Mouse (Mus musculus) layer of hippocampus, adult 9-10 months (tissue): ENCODE data around the gene Gm17304.

Source experiments
- DNase-seq: peaks from one replicate; pipeline ENCODE4 v3.0.0; 2022; ENCODE audit warnings: low spot score

Gene Gm17304

GRCm38 (mm10) chr5:106623337-106623736 is 14.4 kb downstream of the Gm17304 start:
- no peak for DNase-seq

GRCm38 (mm10) chr5:106628369-106629149 is 19.7 kb downstream of the Gm17304 start:
- DNase-seq = no peak

GRCm38 (mm10) chr5:106636423-106636946 is 27.6 kb downstream of the Gm17304 start:
- no peak for DNase-seq

GRCm38 (mm10) chr5:106639627-106640026 is 30.7 kb downstream of the Gm17304 start:
- no peak for DNase-seq

GRCm38 (mm10) chr5:106640235-106640809 is 31.4 kb downstream of the Gm17304 start:
- DNase-seq = no peak

- DNase-seq = no peak
Observed at GRCm38 (mm10) chr5:106641876-106642275, 33.0 kb downstream of the Gm17304 start.

GRCm38 (mm10) chr5:106643434-106643833 is 34.5 kb downstream of the Gm17304 start:
- no peak for DNase-seq

GRCm38 (mm10) chr5:106649441-106649840 is 40.5 kb downstream of the Gm17304 start:
- DNase-seq = no peak

GRCm38 (mm10) chr5:106649995-106650394 is 41.1 kb downstream of the Gm17304 start:
- DNase-seq = no peak

GRCm38 (mm10) chr5:106652220-106652753 is 43.4 kb downstream of the Gm17304 start:
- no peak for DNase-seq

GRCm38 (mm10) chr5:106652790-106653328 is 44.0 kb downstream of the Gm17304 start:
- DNase-seq = no peak
